Mouse (Mus musculus) CH12.LX (cell line): ENCODE data around the gene Cenpp. TPM values are rescaled to one million over a fixed set of nuclear protein-coding genes. Genes with fewer than 3 reads are reported as not detected.

ENCODE experiments used
- DNase-seq: peaks from one replicate; pipeline ENCODE4 v3.0.0-alpha.2; 2013; ENCODE audit errors: extremely low read depth
- H3K27ac ChIP-seq: 2 replicates; pipeline ENCODE4 v1.5.1; 2012; ENCODE audit warnings: low read depth, mild to moderate bottlenecking, control low read depth, moderate library complexity; ENCODE audit not compliant: insufficient read depth
- H3K27me3 ChIP-seq: replicated peaks from 2 replicates; pipeline ENCODE3; 2012; ENCODE audit warnings: inconsistent platforms
- H3K36me3 ChIP-seq, 2 experiments: replicated peaks in 1 of 2; 2 replicates each; pipeline versions ENCODE3 to v1.6.1; 2012; ENCODE audit warnings: inconsistent platforms in 1 of 2, low read length in 1 of 2, mild to moderate bottlenecking in 1 of 2, mixed read lengths in 1 of 2, moderate library complexity in 1 of 2; ENCODE audit not compliant: control insufficient read depth in 1 of 2, insufficient read depth in 1 of 2
- H3K4me1 ChIP-seq, 2 experiments: 2 replicates each; pipeline ENCODE4 v1.6.1; 2012; ENCODE audit warnings: inconsistent platforms in 1 of 2, moderate library complexity in 1 of 2; ENCODE audit not compliant: insufficient read depth in 2 of 2, control insufficient read depth in 1 of 2
- H3K4me2 ChIP-seq: 2 replicates; pipeline ENCODE4 v1.6.1; 2012; ENCODE audit warnings: low read depth, mild to moderate bottlenecking, control low read depth; ENCODE audit not compliant: poor library complexity, insufficient read depth, severe bottlenecking
- H3K4me3 ChIP-seq, 3 experiments: fragments of 150-350 bp in 1 of 3; sonication (generic) in 1 of 3; replicated peaks in 1 of 3; 2 replicates each; pipeline versions ENCODE3 to v1.5.1; 2011 to 2012; ENCODE audit warnings: low read depth in 2 of 3, low read length in 2 of 3, mild to moderate bottlenecking in 2 of 3, moderate library complexity in 2 of 3, control low read depth in 1 of 3, improper control_type of control experiment in 1 of 3, inconsistent platforms in 1 of 3, mixed read lengths in 1 of 3; ENCODE audit not compliant: poor library complexity in 1 of 3
- H3K79me2 ChIP-seq: replicated peaks from 2 replicates; pipeline ENCODE4 v1.6.1; 2012; ENCODE audit warnings: mild to moderate bottlenecking, moderate library complexity; ENCODE audit not compliant: control insufficient read depth, poor library complexity, insufficient read depth, severe bottlenecking; ENCODE audit errors: extremely low read depth
- H3K9ac ChIP-seq: 2 replicates; pipeline ENCODE4 v1.6.1; 2012; ENCODE audit warnings: low read depth, mild to moderate bottlenecking, control low read depth, moderate library complexity; ENCODE audit not compliant: insufficient read depth
- H3K9me3 ChIP-seq: replicated peaks from 2 replicates; pipeline ENCODE3; 2012; ENCODE audit warnings: low read length, inconsistent platforms, mixed read lengths
- CHD1 ChIP-seq: IDR thresholded peaks from 2 replicates; pipeline ENCODE4 v1.6.1; 2012; ENCODE audit warnings: low read depth, low read length, improper control_type of control experiment, inconsistent platforms
- E2F4 ChIP-seq: IDR thresholded peaks from 2 replicates; pipeline ENCODE4 v1.6.1; 2011; ENCODE audit warnings: low read depth, low read length, improper control_type of control experiment; ENCODE audit not compliant: insufficient replicate concordance
- EP300 ChIP-seq: IDR thresholded peaks from 2 replicates; pipeline ENCODE4 v1.6.1; 2011; ENCODE audit warnings: low read length, improper control_type of control experiment
- ETS1 ChIP-seq: conservative IDR thresholded peaks from 2 replicates; pipeline ENCODE4 v1.6.1; 2012; ENCODE audit warnings: low read depth, mild to moderate bottlenecking, inconsistent platforms, low read length, improper control_type of control experiment, moderate library complexity
- JUN ChIP-seq: IDR thresholded peaks from 2 replicates; pipeline ENCODE4 v1.6.1; 2011; ENCODE audit warnings: low read depth, mild to moderate bottlenecking, low read length, improper control_type of control experiment, moderate library complexity; ENCODE audit not compliant: insufficient read depth
- MAZ ChIP-seq: IDR thresholded peaks from 2 replicates; pipeline ENCODE4 v1.6.1; 2012; ENCODE audit warnings: low read depth, mild to moderate bottlenecking, inconsistent platforms, low read length, improper control_type of control experiment, moderate library complexity
- MXI1 ChIP-seq: IDR thresholded peaks from 2 replicates; pipeline ENCODE4 v1.6.1; 2011; ENCODE audit warnings: mild to moderate bottlenecking, low read depth, low read length, improper control_type of control experiment
- NRF1 ChIP-seq: IDR thresholded peaks from 2 replicates; pipeline ENCODE4 v1.6.1; 2014; ENCODE audit warnings: low read depth, mild to moderate bottlenecking, inconsistent platforms, low read length, improper control_type of control experiment, moderate library complexity
- POLR2AphosphoS2 ChIP-seq: IDR thresholded peaks from 2 replicates; pipeline ENCODE4 v1.6.1; 2011; ENCODE audit warnings: low read depth, low read length, improper control_type of control experiment
- RCOR1 ChIP-seq: conservative IDR thresholded peaks from 2 replicates; pipeline ENCODE4 v1.6.1; 2012; ENCODE audit warnings: low read depth, mild to moderate bottlenecking, inconsistent platforms, low read length, improper control_type of control experiment
- SIN3A ChIP-seq: IDR thresholded peaks from 2 replicates; pipeline ENCODE4 v1.6.1; 2012; ENCODE audit warnings: low read length, improper control_type of control experiment, inconsistent platforms
- TBP ChIP-seq: conservative IDR thresholded peaks from 2 replicates; pipeline ENCODE4 v1.6.1; 2011; ENCODE audit warnings: low read depth, low read length, improper control_type of control experiment
- TCF12 ChIP-seq: IDR thresholded peaks from 2 replicates; pipeline ENCODE4 v1.6.1; 2014; ENCODE audit warnings: low read depth, mild to moderate bottlenecking, inconsistent platforms, low read length, improper control_type of control experiment
- UBTF ChIP-seq: IDR thresholded peaks from 2 replicates; pipeline ENCODE4 v1.6.1; 2012; ENCODE audit warnings: low read depth, mild to moderate bottlenecking, inconsistent platforms, low read length, improper control_type of control experiment, moderate library complexity
- ZKSCAN1 ChIP-seq: IDR thresholded peaks from 2 replicates; pipeline ENCODE4 v1.6.1; 2012; ENCODE audit warnings: low read depth, inconsistent platforms, low read length, improper control_type of control experiment, borderline replicate concordance
- ZNF384 ChIP-seq: IDR thresholded peaks from 2 replicates; pipeline ENCODE4 v1.6.1; 2012; ENCODE audit warnings: low read depth, low read length, improper control_type of control experiment, inconsistent platforms
- dilution Hi-C: fragments of 300-500 bp; cut with MboI; formaldehyde crosslinking; loops from 2 replicates; pipeline ENCODE4 v1.14.3; 2020; ENCODE audit warnings: low sequenced_read_pairs; ENCODE audit not compliant: extremely low pct_unique_long_range_greater_than_20kb, extremely low pct_ligation_motif_present
- in situ Hi-C: fragments of 300-500 bp; cut with MboI; formaldehyde crosslinking; loops from 3 replicates; pipeline ENCODE4 v1.14.3; 2019; ENCODE audit warnings: low sequenced_read_pairs, low pct_ligation_motif_present, low pct_unique_long_range_greater_than_20kb, mixed read lengths
- polyA plus RNA-seq: library from polyadenylated mRNA; unstranded; fragments of >175 nt; gene quantifications from 2 replicates; pipeline ENCODE4 v1.2.1, GENCODE M21; 2012; ENCODE audit warnings: low read depth; ENCODE audit not compliant: insufficient read length
- total RNA-seq, 2 experiments: library from RNA; depleted of rRNA; stranded (reverse); fragments of 300-350 nt in 1 of 2; fragments of >200 nt in 1 of 2; gene quantifications; 2 replicates each; pipeline ENCODE4 v1.2.3; 2012 to 2014

Cenpp gene
- total and polyA plus RNA-seq, 3 experiments, result 11.2 to 35.3 (median 11.8) TPM

GRCm38 (mm10) chr13:49617021-49617420, 35.6 kb downstream of the Cenpp start:
- H3K9ac ChIP-seq, result no peak overlapping the region
- dilution Hi-C loops, result no loop called here

GRCm38 (mm10) chr13:49608589-49609322, 43.8 kb downstream of the Cenpp start:
- in situ Hi-C loops, result no loop called here
- Histone ChIP-seq H3K4me2 (no peak overlapping the region), H3K9ac (no peak overlapping the region), H3K4me1 (peaks cover 0 to 4% of the 10 kb centered on the region in 2 experiments; a peak in 1 of 4 replicates), H3K79me2 (no peaks in the 10 kb centered on the region), H3K27me3 (no peaks in the 10 kb centered on the region), H3K27ac (no peak overlapping the region), H3K4me3 (no peak overlapping the region), H3K9me3 (no peaks in the 10 kb centered on the region), H3K36me3 (no peaks in the 10 kb centered on the region)
- no peak for DNase-seq
- dilution Hi-C loops, result no loop called here
- no peak for TF ChIP-seq ETS1
- TF ChIP-seq, all 38 proteins: peak for 0

More at GRCm38 (mm10) chr13:49617021-49617420, 35.6 kb downstream of the Cenpp start:
- no peak for DNase-seq
- H3K27me3 ChIP-seq, result no peaks in the 10 kb centered on the region
- no peak overlapping the region for H3K4me2 ChIP-seq
- in situ Hi-C loops, result no loop called here
- H3K9me3 ChIP-seq, result no peaks in the 10 kb centered on the region
- H3K4me1 ChIP-seq, result no peaks in the 10 kb centered on the region
- H3K79me2 ChIP-seq, result no peaks in the 10 kb centered on the region
- no peak overlapping the region for H3K4me3 ChIP-seq
- H3K36me3 ChIP-seq, result no peaks in the 10 kb centered on the region
- no peak for TF ChIP-seq MXI1
- no peak for TF ChIP-seq TCF12
- no peak for TF ChIP-seq E2F4
- no peak for TF ChIP-seq NRF1
- TF ChIP-seq CHD1, result no peak
- TF ChIP-seq POLR2AphosphoS2, result no peak
- TF ChIP-seq UBTF, result no peak
- TF ChIP-seq SIN3A, result no peak
- TF ChIP-seq ETS1, result no peak
- TF ChIP-seq TBP, result no peak
- TF ChIP-seq JUN, result no peak
- no peak for TF ChIP-seq RCOR1
- TF ChIP-seq ZKSCAN1, result no peak
- no peak for TF ChIP-seq ZNF384
- TF ChIP-seq MAZ, result no peak
- TF ChIP-seq EP300, result no peak
- no peak overlapping the region for H3K27ac ChIP-seq
